Mouse (Mus musculus): ENCODE results near the gene Mob3a.

DNA sequence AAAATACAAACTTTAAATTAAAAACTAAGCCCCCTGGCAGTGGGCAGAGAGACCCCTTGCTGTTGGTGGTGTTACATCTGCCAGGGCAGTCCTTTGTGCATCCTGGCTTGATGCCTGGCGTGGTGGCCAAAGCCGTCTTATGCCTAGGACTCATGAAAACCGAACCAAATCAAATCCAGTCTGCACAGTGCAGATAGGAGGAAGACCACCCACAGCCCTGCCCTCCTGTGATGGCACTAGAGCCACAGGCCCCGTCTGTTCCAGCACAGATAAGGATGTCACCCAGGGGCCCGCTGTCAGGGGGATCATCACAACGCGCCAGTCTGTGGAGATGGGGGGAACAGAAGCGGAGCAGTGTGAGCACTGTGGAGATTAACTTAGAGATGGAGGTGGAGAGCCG is 4.0 kb downstream of the Mob3a start:
- TF ChIP-seq CTCF (conservative IDR thresholded peaks at IDR 0.05; ENCODE audit: insufficient read depth, insufficient read length, low read depth, low read length) (no peak), POLR2A (IDR thresholded peaks at IDR 0.05; ENCODE audit: low read depth, low read length) (no peak)
